Mouse (Mus musculus): Measurements from ENCODE around the gene Wnt9a. TPM values are rescaled to one million over a fixed set of nuclear protein-coding genes. Genes with fewer than 3 reads are reported as not detected.
"Not testable (repeated sequence)": the region's sequence is repeated elsewhere in the genome, so short reads cannot be mapped to it uniquely, and the experiment has no call there.

Gene Wnt9a
- polyA plus RNA-seq, 1 experiment = 12.2 TPM

DNA sequence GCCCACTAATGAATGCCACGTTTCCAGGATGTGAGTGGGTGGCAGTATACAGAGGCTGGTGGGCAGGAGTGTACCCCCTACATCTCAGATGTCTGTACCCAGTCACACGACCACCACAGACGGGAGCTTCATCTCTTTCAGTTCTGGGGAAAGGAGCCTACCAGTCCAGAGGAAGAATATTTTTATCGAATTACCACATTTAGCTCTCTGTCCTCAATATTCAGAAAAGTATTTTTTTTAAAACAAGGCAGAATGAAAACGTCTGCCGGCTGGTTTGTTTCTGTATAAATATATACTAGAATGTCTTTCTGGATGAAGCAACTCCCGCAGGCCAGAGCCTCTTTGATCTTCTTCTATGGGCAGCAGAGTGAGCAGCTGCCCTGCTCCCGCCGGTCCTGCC is 26.2 kb downstream of the Wnt9a start:
- DNase-seq (ENCODE audit: extremely low spot score in 1 of 2, low spot score in 1 of 2) = no peak

DNA sequence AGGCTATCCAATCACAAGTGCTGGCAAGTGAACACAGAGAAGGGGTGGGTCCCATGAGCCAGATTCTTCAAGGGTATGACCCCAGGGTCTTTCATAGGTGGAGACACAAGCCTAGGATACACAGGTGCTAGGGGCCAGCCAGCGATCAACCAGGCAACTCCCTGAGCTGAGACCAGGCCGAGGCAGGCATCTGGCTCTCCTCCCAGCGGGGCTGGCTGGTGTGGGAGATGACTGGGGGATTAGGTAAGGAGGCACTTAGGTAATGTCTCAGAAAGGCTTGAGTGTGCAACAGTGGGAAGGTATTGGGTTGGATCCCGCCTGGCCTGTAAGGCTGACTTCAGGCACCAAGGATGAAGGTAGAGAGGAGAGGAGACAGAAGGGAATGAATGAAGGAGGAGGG is 28.4 kb downstream of the Wnt9a start:
- no peak for DNase-seq (ENCODE audit: extremely low spot score in 1 of 2, low spot score in 1 of 2)

DNA sequence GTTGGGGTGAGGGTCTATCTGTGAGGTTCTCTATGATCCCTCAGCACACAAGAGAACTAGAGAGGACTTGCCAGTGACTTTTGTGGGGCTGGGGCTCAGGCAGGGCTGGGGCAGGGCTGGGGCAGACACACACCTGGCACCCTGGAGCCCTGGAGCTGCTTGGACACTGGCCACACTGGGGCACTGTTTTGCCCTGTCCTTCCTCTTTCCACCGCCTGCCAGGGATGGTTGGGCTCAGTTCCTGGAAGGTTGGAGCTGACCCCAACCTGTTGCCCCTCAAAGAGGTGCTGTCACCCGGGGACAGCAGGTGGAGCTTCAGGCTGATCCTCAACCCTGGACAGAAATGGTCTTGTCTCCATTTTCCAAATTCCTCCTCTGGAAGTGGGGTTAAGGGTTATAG is 29.2 kb downstream of the Wnt9a start:
- DNase-seq (ENCODE audit: extremely low spot score in 1 of 2, low spot score in 1 of 2) = no peak

DNA sequence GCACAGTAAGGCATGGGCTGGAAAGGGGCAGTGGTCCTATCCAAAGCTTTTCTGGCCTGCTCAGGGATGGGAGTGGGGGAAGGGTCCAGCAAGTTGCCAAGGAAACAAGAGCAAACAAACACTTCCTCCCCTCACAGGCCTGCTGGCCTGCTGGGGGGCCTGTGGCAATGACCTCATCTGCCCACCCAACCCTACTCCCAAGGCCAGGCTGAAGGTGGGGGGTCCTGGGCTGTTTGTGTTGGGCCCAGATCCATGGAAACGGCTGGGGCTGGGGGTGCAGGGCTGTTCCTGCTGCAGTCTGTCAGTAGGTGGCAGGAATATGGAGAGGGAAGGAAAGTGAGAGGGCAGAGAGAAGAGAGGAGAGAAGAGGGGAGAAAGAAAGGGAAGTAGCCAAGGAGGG is 29.7 kb downstream of the Wnt9a start:
- DNase-seq (ENCODE audit: extremely low spot score in 1 of 2, low spot score in 1 of 2) = no peak

DNA sequence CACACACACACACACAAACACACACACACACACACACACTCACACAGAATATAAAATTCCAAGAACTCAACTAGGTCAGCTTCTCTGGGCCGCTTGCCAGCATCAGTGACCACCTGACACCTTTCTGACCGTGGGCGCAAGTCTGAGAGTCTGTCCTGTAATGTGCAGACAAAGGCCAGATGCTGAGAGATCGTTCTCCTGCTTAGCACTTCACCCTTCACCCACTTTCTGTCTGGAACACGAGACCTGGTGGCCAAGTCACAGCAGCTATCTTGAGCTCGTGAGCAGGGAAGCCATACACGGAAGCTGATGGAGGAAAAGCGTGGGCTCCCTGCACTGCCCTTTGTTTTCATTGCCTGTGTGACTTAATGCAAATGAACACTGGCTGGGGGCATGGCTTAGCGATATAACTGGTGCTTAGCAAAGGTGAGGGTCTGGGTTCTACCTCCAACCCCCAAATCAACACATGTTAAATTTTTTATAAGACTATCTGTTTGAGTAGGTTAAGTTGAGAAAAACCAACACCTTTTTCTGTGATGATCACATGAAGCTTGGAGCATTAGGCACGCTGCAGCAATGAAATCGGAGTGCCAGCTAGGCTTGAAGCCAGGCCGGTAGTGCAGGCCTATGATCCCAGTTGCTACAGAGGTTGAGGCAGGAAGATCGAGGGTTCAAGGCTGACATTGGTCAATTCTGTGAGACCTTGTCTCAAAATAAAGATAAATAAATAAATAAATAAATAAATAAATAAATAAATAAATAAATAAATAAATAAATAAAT is 31.4 kb downstream of the Wnt9a start:
- peak; percentile 46 to 56 for DNase-seq (ENCODE audit: extremely low spot score in 1 of 2, low spot score in 1 of 2)

DNA sequence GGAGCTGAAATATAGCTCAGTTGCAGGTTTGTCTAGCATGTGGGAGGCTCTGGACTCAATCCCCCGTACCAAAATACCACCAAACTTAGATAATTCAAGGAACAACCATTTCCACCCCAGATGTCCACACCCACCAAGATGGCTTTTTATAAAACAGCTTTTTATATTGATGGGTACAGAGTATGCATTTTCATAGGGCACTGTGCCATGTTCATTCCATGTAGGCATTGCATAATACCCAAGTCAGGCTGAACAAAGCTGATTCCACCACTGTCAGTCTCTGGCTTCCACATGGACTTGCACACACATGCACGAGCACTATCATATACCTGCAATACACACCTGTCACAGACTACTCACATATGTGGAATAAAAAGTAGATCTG is 32.0 kb downstream of the Wnt9a start:
- peak; percentile 87 for DNase-seq (ENCODE audit: extremely low spot score in 1 of 2, low spot score in 1 of 2)

DNA sequence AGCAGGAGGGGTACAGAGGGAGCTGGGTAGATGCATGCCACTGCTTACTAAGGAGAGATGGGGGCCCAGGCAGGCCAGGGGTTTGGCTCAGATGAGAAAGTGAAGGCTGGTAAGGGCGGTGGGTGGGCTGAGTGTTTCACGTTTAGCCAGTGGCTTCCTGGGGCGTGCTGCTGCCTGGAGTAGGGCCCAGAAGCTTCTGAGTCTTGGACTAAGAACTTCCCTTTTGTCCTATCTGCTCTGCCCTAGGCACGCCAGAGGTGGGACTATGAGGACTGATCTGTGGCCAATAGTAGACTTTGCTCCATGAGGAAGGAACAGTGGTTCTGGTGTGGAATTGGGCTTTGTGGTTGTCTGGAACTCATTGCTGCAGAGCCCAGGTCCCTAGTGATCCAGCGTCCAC is 36.2 kb downstream of the Wnt9a start:
- DNase-seq (ENCODE audit: extremely low spot score in 1 of 2, low spot score in 1 of 2) = no peak

DNA sequence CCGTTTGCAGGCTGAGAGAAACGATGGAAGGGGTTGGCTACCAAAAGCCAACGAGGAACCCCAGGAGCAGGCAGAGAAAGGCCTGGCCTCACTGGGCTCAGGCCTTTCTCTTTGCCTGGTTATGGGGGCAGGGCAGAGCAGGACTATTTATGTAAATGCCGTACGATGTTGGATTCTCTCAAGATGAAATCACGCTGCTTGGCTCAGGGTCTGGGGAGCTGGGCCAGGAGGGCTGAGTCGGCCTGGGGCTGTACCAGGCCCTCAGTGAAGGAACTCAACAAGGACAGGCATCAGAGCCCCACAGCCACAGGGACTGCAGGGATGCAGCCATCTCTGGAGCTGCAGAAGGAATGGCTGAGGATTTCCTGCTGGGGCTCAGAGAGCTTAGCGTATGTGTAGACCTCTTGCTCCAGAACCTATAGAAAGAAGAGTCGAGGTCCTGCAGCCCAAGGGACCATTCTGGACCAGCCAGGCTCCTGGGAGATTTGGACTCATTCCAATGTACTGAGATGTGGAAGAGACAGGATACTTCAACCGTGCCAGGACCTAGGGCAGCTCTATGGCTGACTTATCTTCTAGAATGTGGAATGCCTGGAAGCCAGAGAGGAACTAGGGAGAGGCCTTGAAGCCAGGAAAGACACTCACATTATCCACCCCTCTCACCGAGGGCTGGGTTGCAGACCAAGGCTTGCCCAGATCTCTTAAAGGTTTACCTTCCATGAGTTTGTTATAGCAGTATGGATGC is 39.6 kb downstream of the Wnt9a start:
- DNase-seq (ENCODE audit: extremely low spot score in 1 of 2, low spot score in 1 of 2) = no peak

DNA sequence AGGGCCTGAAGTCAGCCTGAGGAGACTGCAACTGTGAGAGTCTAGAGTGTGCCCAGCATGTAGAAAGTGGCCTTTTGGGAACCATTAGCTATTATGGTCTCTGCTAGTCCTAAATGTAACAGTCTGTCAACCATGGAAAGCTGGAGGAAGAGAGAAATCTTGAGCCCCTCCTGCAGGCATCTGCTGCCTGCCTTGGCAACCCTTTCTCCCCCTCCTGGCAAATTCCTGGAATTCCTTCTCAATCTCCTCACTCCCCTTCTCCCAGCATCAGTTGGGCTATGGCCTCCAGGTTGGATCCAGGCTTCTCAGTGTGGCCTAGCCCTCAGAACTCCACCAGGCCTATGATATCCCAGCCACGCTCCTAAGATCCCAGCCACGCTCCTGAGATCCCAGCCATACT is 43.6 kb downstream of the Wnt9a start:
- no peak for DNase-seq (ENCODE audit: extremely low spot score in 1 of 2, low spot score in 1 of 2)

DNA sequence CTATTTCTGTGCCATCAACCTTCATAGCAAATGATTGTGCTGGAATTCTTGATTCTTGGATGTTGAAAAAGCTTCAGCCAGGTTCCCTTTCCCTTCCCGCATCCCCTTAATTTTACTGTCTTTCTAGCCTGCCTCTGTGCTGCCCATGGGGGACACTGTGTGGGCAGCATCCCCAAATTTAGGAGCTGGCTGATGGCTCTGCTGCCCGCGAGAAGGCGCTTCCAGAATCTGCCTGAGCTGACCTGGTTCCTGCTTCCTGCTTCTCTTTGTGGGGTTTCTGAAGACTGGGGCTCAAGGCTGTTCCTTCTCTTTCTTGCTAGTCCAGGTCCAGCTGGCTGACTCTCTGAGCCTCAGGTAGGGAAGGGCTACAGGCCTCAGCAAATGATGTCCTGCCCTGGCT is 48.1 kb downstream of the Wnt9a start:
- no peak for DNase-seq (ENCODE audit: extremely low spot score in 1 of 2, low spot score in 1 of 2)

DNA sequence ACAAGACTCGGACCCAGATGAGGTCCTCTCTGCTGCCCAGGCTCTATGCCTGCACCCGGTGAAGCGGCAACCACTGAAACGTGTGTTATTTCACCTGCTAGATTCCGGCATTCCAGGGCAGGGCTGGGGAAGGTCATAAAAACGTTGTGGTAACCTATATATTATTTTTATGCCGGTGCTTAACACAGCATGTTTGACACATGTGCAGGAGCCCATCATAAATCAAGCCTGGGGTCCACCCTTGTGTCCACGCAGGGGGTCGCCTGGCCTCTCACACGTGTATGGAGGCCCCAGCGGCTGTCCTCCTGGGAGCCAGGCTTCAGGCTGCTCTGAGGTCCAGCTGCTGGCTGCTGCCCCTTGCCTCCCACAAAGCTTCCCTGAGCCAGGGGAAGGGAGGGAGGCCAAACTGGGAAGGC is 50.2 kb downstream of the Wnt9a start:
- DNase-seq (ENCODE audit: extremely low spot score in 1 of 2, low spot score in 1 of 2) = no peak

DNA sequence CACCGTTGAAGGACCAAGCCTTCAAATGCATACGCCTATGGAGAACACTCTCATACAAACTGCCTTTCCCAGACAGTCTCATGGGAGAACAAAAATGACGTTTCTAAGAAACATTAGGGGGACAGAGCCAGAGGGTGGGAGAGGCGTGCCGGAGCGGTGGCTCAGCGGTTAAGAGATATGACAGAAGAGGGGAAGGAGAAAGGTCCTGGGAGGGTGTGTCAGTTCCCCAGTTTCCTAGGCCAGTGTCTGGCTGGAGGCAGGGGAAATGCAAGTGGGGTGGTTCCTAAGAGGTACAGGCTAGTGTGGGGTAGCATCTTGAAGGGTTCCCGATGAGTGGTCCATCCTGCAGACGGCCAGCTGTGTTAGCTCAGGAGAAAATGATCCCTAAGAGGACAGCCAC is 54.6 kb downstream of the Wnt9a start:
- DNase-seq (ENCODE audit: extremely low spot score in 1 of 2, low spot score in 1 of 2) = no peak

DNA sequence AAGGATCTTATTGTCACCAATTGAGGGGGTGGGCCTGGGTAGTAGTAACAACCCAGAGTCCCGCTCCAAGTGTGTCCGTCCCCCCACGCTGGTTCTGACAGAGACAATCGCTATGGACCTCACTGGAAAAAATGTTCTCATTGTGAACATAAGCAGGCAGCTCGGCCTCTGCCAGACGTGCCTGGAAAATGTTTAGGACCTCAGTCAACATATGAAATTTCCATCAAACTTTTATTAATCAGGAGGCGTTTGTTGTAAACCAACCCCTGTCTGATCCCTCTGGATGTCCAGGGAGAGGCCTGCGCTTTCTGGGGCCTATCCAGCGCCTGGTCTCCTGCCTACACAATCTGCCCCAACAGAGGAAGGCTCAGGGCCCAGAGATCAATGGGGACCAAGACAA is 57.3 kb downstream of the Wnt9a start:
- no peak for DNase-seq (ENCODE audit: extremely low spot score in 1 of 2, low spot score in 1 of 2)

DNA sequence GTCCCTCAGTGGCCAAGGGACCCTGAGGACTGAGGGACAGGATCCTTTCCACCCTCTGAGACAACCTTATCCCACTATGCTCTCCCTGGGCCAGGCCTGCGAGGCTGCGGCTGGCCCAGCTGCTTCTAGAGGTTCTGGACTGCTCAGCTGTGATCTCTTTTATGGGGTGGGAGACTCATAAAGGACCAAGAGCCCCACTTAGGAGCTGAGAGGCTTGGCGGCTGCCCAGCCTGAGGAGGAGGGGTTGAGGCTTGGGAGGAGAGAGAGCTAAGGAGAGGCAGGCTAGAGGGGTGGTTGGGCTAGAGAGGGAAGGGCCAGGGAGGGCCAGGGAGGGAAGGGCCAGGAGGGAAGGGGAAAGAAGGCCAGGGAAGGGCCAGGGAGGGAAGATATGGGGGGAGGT is 57.7 kb downstream of the Wnt9a start:
- DNase-seq (ENCODE audit: extremely low spot score in 1 of 2, low spot score in 1 of 2) = no peak

DNA sequence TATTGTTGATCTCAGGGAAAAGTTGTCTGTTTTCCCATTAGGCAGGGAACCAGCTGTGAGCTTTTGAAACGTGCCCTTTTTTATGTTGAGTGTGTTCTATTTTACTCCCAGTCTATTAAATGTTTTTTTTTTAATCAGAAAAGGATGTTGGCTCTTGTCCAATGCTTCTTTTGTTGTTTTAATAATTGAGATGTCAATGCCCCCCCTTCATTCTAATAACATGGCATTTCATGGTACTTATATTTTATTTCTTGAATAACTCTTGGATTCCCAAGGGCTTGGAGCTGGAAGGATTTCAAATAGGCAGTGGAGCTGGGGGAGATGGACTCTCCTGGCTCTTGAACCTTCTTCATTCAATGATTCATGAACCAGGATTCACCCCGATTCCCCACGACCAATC is 59.3 kb downstream of the Wnt9a start:
- no peak for DNase-seq (ENCODE audit: extremely low spot score in 1 of 2, low spot score in 1 of 2)

DNA sequence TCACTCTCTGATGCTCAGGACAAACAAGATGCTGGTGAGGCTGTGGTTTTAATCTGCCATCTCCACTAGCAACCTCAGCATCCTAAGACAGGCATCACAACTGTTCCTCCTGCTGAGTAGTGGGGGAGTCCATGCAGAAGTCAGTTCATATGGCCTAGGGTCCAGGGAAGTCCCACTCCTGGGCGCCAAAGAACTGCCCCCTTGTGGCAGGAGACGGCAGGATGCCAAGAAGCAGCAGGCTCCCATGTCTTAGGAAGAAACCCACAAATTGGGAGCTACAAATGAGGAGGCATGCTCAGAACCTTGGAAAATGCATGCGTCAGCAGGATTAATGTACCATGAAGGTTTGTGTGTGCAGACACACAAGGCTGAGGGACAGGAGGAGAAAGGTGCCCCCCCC is 59.9 kb downstream of the Wnt9a start:
- no peak for DNase-seq (ENCODE audit: extremely low spot score in 1 of 2, low spot score in 1 of 2)

DNA sequence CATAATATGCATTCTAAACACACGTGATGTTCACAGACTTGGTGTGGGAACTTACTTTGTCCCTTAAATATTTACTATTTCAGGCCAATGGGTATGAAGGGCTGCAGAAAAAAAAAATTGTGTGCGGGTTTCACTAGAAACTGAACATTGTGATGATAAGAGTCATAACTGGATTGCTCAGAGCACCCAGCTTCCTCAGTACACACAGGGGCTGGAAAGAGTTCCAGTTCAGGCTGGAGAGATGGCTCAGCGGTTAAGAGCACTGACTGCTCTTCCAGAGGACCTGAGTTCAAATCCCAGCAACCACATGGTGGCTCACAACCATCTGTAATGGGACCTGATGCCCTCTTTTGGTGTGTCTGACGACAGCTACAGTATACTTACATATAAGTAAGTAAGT is 61.2 kb downstream of the Wnt9a start:
- not testable (repeated sequence) for DNase-seq (ENCODE audit: extremely low spot score in 1 of 2, low spot score in 1 of 2)

DNA sequence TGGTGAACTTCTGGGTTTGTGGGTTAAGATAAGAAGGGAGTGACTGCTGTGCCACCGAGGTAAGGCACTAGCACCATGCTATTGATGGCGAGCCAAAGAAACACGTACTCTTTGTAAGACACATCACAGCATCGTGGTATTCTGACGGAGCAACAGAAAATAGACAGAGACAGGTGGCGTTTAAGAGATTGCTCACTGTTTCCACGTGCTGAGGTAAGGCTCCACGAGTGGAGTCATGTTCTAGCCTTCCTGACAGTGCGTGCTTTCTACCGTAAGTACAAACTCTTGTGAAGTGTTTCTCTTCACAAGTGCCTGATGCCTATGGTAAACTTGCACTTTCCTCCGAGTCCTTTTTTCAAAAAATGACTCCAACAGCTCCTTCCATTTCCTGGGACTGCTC is 63.1 kb downstream of the Wnt9a start:
- DNase-seq (ENCODE audit: extremely low spot score in 1 of 2, low spot score in 1 of 2) = no peak

DNA sequence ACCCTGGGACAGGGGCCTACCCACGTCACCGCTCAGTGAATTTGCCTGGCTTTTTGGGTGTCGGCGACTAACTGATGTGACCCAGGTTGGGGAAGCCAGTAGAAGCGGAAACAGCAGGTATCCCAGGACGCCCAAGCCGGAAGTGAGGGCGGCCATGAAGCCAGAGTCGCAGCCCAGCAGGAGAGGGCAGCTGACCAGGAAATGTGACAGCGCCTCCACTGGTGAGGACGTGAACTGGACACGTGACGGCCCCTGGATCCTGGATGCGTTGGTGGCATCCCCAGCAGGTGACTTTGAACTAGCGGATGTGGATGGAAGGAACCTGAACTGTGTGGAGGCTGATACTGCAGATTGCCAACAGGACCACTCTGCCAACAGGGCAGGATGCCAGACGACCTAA is 68.7 kb downstream of the Wnt9a start, which contains the start of gene Prss38:
Gene Prss38, minus strand, starts transcription at position 183 of the 400 bp plus-strand sequence.
- DNase-seq (ENCODE audit: extremely low spot score in 1 of 2, low spot score in 1 of 2) = no peak

DNA sequence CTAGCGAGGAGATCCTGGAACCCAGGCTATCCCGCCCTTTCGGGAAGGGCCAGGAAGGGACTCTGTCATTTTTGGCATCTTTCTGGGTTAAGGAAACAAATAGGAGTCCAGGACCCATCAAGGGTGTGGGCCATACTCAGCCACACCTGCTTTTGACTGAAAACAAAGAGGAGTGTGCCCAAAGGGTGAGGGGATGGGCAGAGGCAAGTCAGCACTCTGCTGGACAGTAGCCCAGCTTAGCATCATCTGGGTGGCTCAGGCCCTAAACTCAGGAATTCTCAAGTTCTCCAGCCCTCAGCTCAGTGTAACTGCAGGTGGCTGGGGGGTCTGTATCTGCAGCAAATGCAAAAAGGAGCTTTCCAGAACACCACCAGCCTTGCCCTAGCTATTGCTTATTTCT is 71.3 kb downstream of the Wnt9a start:
- no peak for DNase-seq (ENCODE audit: extremely low spot score in 1 of 2, low spot score in 1 of 2)

DNA sequence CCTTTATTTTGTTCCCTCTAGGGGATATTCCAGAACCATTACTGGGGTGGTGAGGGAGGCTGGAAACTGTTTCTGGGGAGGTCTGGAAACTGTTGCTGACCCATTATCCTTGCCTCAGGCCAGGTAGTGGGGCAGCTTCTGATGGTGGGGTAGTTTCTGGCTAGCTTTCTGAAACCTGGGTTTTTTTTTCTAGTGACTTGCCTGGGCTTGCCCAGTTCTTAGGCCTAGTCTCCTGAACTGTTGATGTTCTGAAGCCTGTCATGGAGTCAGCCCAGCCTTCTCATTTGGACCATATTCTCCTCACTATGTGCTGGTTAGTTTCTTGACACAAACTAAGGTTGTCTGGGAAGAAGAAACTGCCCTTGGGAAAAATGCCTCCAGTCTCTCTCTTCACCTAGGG is 72.8 kb downstream of the Wnt9a start:
- no peak for DNase-seq (ENCODE audit: extremely low spot score in 1 of 2, low spot score in 1 of 2)

Data from frontal cortex, adult 2 months (tissue).